Mouse (Mus musculus) liver, adult 2 months (tissue): ENCODE measurements around the gene Arl3. TPM values are rescaled to one million over a fixed set of nuclear protein-coding genes. Genes with fewer than 3 reads are reported as not detected.

Experiments
- DNase-seq: peaks from one replicate; pipeline ENCODE4 v3.0.0-alpha.2; 2011; ENCODE audit warnings: low read depth, low spot score; ENCODE audit errors: extremely low read depth
- H3K27ac ChIP-seq: fragments of 200-500 bp; replicated peaks from 2 replicates; pipeline ENCODE4 v1.5.1; 2012; ENCODE audit warnings: low read depth, mild to moderate bottlenecking, control low read depth, inconsistent platforms, low read length; ENCODE audit not compliant: insufficient read depth
- H3K27me3 ChIP-seq: fragments of 200-500 bp; 2 replicates; pipeline ENCODE4 v1.6.1; 2012; ENCODE audit warnings: mild to moderate bottlenecking, moderate library complexity, low read length, inconsistent platforms; ENCODE audit not compliant: control insufficient read depth, insufficient read depth
- H3K36me3 ChIP-seq: fragments of 200-500 bp; 2 replicates; pipeline ENCODE4 v1.6.1; 2012; ENCODE audit warnings: low read length, inconsistent platforms; ENCODE audit not compliant: control insufficient read depth, insufficient read depth
- H3K4me1 ChIP-seq: fragments of 200-500 bp; 2 replicates; pipeline ENCODE4 v1.6.1; 2011; ENCODE audit warnings: low read length; ENCODE audit not compliant: control insufficient read depth, insufficient read depth
- H3K4me3 ChIP-seq: fragments of 200-500 bp; 2 replicates; pipeline ENCODE4 v1.5.1; 2011; ENCODE audit warnings: low read depth, mild to moderate bottlenecking, control low read depth, low read length, moderate library complexity; ENCODE audit not compliant: insufficient read depth
- H3K79me2 ChIP-seq: fragments of 200-500 bp; 2 replicates; pipeline ENCODE4 v1.6.1; 2012; ENCODE audit warnings: inconsistent platforms, mild to moderate bottlenecking, low read length, moderate library complexity; ENCODE audit not compliant: control insufficient read depth, insufficient read depth
- H3K9ac ChIP-seq: fragments of 200-500 bp; 2 replicates; pipeline ENCODE4 v1.6.1; 2012; ENCODE audit warnings: low read depth, mild to moderate bottlenecking, control low read depth, inconsistent platforms, low read length
- CTCF ChIP-seq: fragments of 200-500 bp; IDR thresholded peaks from 2 replicates; pipeline ENCODE4 v1.5.1; 2011; ENCODE audit warnings: low read depth, low read length, control low read depth
- POLR2A ChIP-seq: fragments of 200-500 bp; IDR thresholded peaks from 2 replicates; pipeline ENCODE4 v1.6.1; 2011; ENCODE audit warnings: low read length, control low read depth; ENCODE audit not compliant: insufficient read depth; ENCODE audit errors: extremely low read depth
- WGBS: fragments of 180-500 bp; shearing (Covaris S2); methylation state at CpG from one replicate; pipeline ENCODE4 v1.1.7; 2018; 5-methylcytosine and 5-hydroxymethylcytosine counted together
- polyA plus RNA-seq: library from polyadenylated mRNA; depleted of rRNA; stranded (reverse); fragments of >200 nt; gene quantifications from 2 replicates; pipeline ENCODE4 v1.2.3, GENCODE M21; 2012
- total RNA-seq: library from RNA; depleted of rRNA; stranded (reverse); fragments of >200 nt; gene quantifications from 2 replicates; pipeline ENCODE4 v1.2.3, GENCODE M21; 2014

The Arl3 gene
- total and polyA plus RNA-seq, 2 experiments = 8.7 to 25.1 TPM

DNA sequence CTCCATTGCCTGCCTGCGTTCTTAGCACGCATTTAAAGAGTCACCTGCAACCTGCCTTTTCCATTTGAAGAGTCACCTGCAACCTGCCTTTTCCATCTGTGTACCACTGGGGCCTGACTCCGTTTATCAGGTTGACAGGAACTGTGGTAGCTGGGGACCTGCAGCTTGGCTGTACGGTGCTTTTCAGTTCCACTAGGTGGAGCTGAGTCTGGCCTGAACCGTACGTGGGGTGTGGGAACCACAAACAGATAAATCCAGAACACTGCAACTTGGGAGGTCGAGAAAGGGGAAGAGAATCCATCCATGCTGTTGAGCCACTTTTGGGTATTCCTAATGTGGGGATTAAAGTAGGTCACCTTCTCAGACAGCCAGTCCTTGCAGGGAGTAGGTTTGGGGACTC is 34.4 kb upstream of the Arl3 start:
- no peak for DNase-seq
- TF ChIP-seq CTCF (peak; percentile 71), POLR2A (no peak)
- H3K79me2 ChIP-seq = peaks cover 70% of the 10 kb centered on the region
- no peak overlapping the region for H3K27ac ChIP-seq
- WGBS = 37% methylated on average over 7 of the region's 7 CpGs
- no peak overlapping the region for H3K9ac ChIP-seq
- H3K27me3 ChIP-seq = no peaks in the 10 kb centered on the region
- H3K4me1 ChIP-seq = peaks cover 33% of the 10 kb centered on the region
- H3K4me3 ChIP-seq = no peak overlapping the region
- H3K36me3 ChIP-seq = peaks cover 38% of the 10 kb centered on the region

GRCm38 (mm10) chr19:46606718-46607117 is 33.7 kb upstream of the Arl3 start:
- H3K36me3 ChIP-seq = peaks cover 33% of the 10 kb centered on the region
- no peak for DNase-seq
- WGBS = 80% methylated on average over 13 of the region's 13 CpGs
- no peak for TF ChIP-seq POLR2A
- TF ChIP-seq CTCF = no peak
- H3K27me3 ChIP-seq = no peaks in the 10 kb centered on the region
- H3K4me3 ChIP-seq = no peak overlapping the region
- H3K9ac ChIP-seq = no peak overlapping the region
- no peak overlapping the region for H3K27ac ChIP-seq
- H3K4me1 ChIP-seq = peaks cover 38% of the 10 kb centered on the region
- H3K79me2 ChIP-seq = peaks cover 71% of the 10 kb centered on the region

DNA sequence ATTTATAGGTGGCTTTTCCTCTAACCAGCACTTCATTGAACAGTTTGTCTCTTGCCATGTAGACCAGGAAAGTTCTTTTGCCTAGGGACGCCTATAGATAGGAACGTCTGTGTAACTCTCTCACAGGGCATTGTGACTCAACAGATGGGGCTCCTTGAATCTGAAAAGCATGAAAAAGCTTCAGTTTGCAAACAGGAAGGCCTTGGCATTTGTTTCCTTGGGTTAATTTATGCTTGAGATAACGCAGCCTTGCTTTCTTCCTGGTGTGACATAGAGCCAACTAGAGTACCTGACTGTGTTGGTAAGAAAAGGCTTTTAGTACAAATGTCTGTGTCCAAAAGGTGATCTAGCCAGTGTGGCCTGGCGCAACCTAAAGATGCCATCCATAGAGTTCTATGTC is 29.4 kb upstream of the Arl3 start:
- Histone ChIP-seq H3K27ac (peak overlapping the region; percentile 46), H3K4me3 (no peak overlapping the region)

DNA sequence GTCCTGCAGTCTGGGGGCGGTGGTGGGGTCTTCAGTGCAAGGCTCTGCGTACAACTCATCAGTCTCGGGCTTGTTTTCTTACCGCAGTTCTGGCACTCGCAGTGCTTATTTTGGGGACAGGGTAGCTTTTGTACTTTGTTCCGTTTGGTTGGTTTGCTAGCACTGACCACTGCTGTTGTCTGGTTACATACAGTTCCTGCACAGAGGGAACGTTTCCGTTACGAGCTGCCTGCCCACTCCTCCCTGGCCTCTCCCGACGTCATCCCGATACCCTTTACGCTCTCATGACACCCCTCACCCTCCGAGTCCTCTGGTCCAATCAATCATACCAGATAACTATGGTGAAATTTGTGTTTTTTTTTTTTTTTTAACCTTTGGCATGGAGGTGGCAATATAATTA is 28.5 kb upstream of the Arl3 start:
- H3K9ac ChIP-seq = peak overlapping the region; percentile 85
- 8% methylated on average over 14 of the region's 14 CpGs for WGBS
- peak overlapping the region; percentile 99 for H3K27ac ChIP-seq
- H3K4me1 ChIP-seq = peaks cover 22% of the 10 kb centered on the region
- TF ChIP-seq CTCF = no peak
- TF ChIP-seq POLR2A = peak; percentile 37; the same call in 1 of the 2 replicates
- peak; percentile 99 for DNase-seq
- H3K27me3 ChIP-seq = no peaks in the 10 kb centered on the region
- peaks cover 11% of the 10 kb centered on the region; the same call in 1 of the 2 replicates for H3K36me3 ChIP-seq
- peak overlapping the region; percentile 89 for H3K4me3 ChIP-seq
- H3K79me2 ChIP-seq = peaks cover 36% of the 10 kb centered on the region

More for the DNA sequence above, 29.4 kb upstream of the Arl3 start:
- 30% methylated on average over 4 of the region's 4 CpGs for WGBS
- H3K79me2 ChIP-seq = peaks cover 45% of the 10 kb centered on the region
- peaks cover 20% of the 10 kb centered on the region for H3K36me3 ChIP-seq
- no peaks in the 10 kb centered on the region for H3K27me3 ChIP-seq
- no peak for DNase-seq
- H3K4me1 ChIP-seq = peaks cover 27% of the 10 kb centered on the region
- peak overlapping the region; percentile 20; the same call in 1 of the 2 replicates for H3K9ac ChIP-seq
- TF ChIP-seq CTCF (no peak), POLR2A (no peak)

- H3K9ac ChIP-seq = peak overlapping the region; percentile 55
Observed at GRCm38 (mm10) chr19:46600371-46600770, 27.4 kb upstream of the Arl3 start.

More at GRCm38 (mm10) chr19:46600371-46600770, 27.4 kb upstream of the Arl3 start:
- Histone ChIP-seq H3K27ac (peak overlapping the region; percentile 99), H3K79me2 (peaks cover 26% of the 10 kb centered on the region; the same call in 1 of the 2 replicates), H3K4me1 (peaks cover 17% of the 10 kb centered on the region), H3K27me3 (no peaks in the 10 kb centered on the region), H3K36me3 (peaks cover 4% of the 10 kb centered on the region; the same call in 1 of the 2 replicates), H3K4me3 (peak overlapping the region; percentile 89)
- WGBS = 10% methylated on average over 4 of the region's 4 CpGs
- DNase-seq = peak; percentile 96
- TF ChIP-seq CTCF = no peak
- no peak for TF ChIP-seq POLR2A
